Mouse (Mus musculus): ENCODE results near the gene Copz1.

Gene Copz1

GRCm38 (mm10) chr15:103252660-103253059 lies 19.9 kb upstream of the Copz1 start:
- DNase-seq = no peak

GRCm38 (mm10) chr15:103253352-103253751 lies 19.2 kb upstream of the Copz1 start:
- DNase-seq = no peak

- peak in 1 of 2 experiments; percentile 28 for DNase-seq
Measured at GRCm38 (mm10) chr15:103255169-103255568, 17.3 kb upstream of the Copz1 start.

- DNase-seq = no peak
Measured at GRCm38 (mm10) chr15:103256210-103256986, 16.1 kb upstream of the Copz1 start.

GRCm38 (mm10) chr15:103257790-103258728 lies 14.5 kb upstream of the Copz1 start, which contains the start of gene Nfe2:
Gene Nfe2, minus strand, starts transcription at chr15:103258403.
- DNase-seq = peak in 1 of 2 experiments; percentile 33

- DNase-seq = no peak
Measured at GRCm38 (mm10) chr15:103259162-103259561, 13.4 kb upstream of the Copz1 start.

GRCm38 (mm10) chr15:103259989-103260388 lies 12.5 kb upstream of the Copz1 start:
- no peak for DNase-seq

- no peak for DNase-seq
Measured at GRCm38 (mm10) chr15:103264794-103265193, 7.7 kb upstream of the Copz1 start.

- no peak for DNase-seq
Measured at GRCm38 (mm10) chr15:103268903-103269302, 3.6 kb upstream of the Copz1 start.

GRCm38 (mm10) chr15:103275943-103276342 lies 3.4 kb downstream of the Copz1 start:
- DNase-seq = peak in 1 of 2 experiments; percentile 9

- DNase-seq = no peak
Measured at GRCm38 (mm10) chr15:103277949-103278348, 5.4 kb downstream of the Copz1 start.

- peak in 1 of 2 experiments; percentile 36 for DNase-seq
Measured at GRCm38 (mm10) chr15:103279750-103280149, 7.2 kb downstream of the Copz1 start.

GRCm38 (mm10) chr15:103280817-103281464 lies 8.4 kb downstream of the Copz1 start:
- DNase-seq = peak in 1 of 2 experiments; percentile 18

GRCm38 (mm10) chr15:103281465-103282205 lies 9.1 kb downstream of the Copz1 start:
- no peak for DNase-seq

GRCm38 (mm10) chr15:103284066-103284465 lies 11.6 kb downstream of the Copz1 start:
- peak; percentile 42 to 61 for DNase-seq

- DNase-seq = no peak
Measured at GRCm38 (mm10) chr15:103284647-103285046, 12.1 kb downstream of the Copz1 start.

- peak; percentile 47 to 64 for DNase-seq
Measured at GRCm38 (mm10) chr15:103285778-103286417, 13.4 kb downstream of the Copz1 start.

- no peak for DNase-seq
Measured at GRCm38 (mm10) chr15:103289600-103289999, 17.1 kb downstream of the Copz1 start.

GRCm38 (mm10) chr15:103290417-103290816 lies 17.9 kb downstream of the Copz1 start:
- no peak for DNase-seq

- DNase-seq = no peak
Measured at GRCm38 (mm10) chr15:103290843-103291242, 18.3 kb downstream of the Copz1 start.

- no peak for DNase-seq
Measured at GRCm38 (mm10) chr15:103292673-103293345, 20.3 kb downstream of the Copz1 start.
